Mouse (Mus musculus): ENCODE data around the gene Vmn1r87. TPM values are rescaled to one million over a fixed set of nuclear protein-coding genes. Genes with fewer than 3 reads are reported as not detected.
"Not testable (repeated sequence)": the region's sequence is repeated elsewhere in the genome, so short reads cannot be mapped to it uniquely, and the experiment has no call there.

The Vmn1r87 gene
- polyA plus RNA-seq (2021): not detected

- ATAC-seq: no peak
- H3K27me3 ChIP-seq: no peaks in the 10 kb centered on the region
- DNase-seq (ENCODE audit: low read depth, low spot score): no peak
- POLR2A ChIA-PET: no interaction called here
- CTCF ChIA-PET: no interaction called here
- TF ChIP-seq CTCF (IDR thresholded peaks at IDR 0.05): no peak
- in situ Hi-C loops (cut with MboI; ENCODE audit: low pct_unique_long_range_greater_than_20kb): no loop called here
Measured at GRCm38 (mm10) chr7:13140057-13140456, at the start of gene Vmn1r87. Gene Vmn1r87, minus strand, starts transcription at chr7:13140157.

- no peak for TF ChIP-seq CTCF (IDR thresholded peaks at IDR 0.05)
- ATAC-seq (no peak), DNase-seq (ENCODE audit: low read depth, low spot score) (no peak)
- CTCF ChIA-PET: no interaction called here
- H3K27me3 ChIP-seq: no peaks in the 10 kb centered on the region
- in situ Hi-C loops (cut with MboI; ENCODE audit: low pct_unique_long_range_greater_than_20kb): no loop called here
- POLR2A ChIA-PET: no interaction called here
Measured at GRCm38 (mm10) chr7:13159268-13159667, 19.3 kb upstream of the Vmn1r87 start, which contains the start of gene Vmn1r88. Gene Vmn1r88, plus strand, starts transcription at chr7:13159568.

- DNase-seq (ENCODE audit: low read depth, low spot score): no peak
- no peak for TF ChIP-seq CTCF (IDR thresholded peaks at IDR 0.05)
- no peak for ATAC-seq
- H3K27me3 ChIP-seq: no peaks in the 10 kb centered on the region
- ChIA-PET POLR2A (no interaction called here), CTCF (no interaction called here)
- in situ Hi-C loops (cut with MboI; ENCODE audit: low pct_unique_long_range_greater_than_20kb): no loop called here
Measured at GRCm38 (mm10) chr7:13137340-13137739, 2.6 kb downstream of the Vmn1r87 start.

GRCm38 (mm10) chr7:13131856-13132255 lies 8.1 kb downstream of the Vmn1r87 start:
- no peak for ATAC-seq
- no peak for DNase-seq (ENCODE audit: low read depth, low spot score)

GRCm38 (mm10) chr7:13123554-13124153 lies 16.3 kb downstream of the Vmn1r87 start:
- POLR2A ChIA-PET; DNase-seq (ENCODE audit: low read depth, low spot score); CTCF ChIA-PET; in situ Hi-C loops (cut with MboI; ENCODE audit: low pct_unique_long_range_greater_than_20kb); H3K27me3 ChIP-seq: not testable (repeated sequence)
- peak; percentile 90 for ATAC-seq

More at GRCm38 (mm10) chr7:13131856-13132255, 8.1 kb downstream of the Vmn1r87 start:
- ChIA-PET POLR2A (no interaction called here), CTCF (no interaction called here)
- TF ChIP-seq CTCF (IDR thresholded peaks at IDR 0.05): no peak
- in situ Hi-C loops (cut with MboI; ENCODE audit: low pct_unique_long_range_greater_than_20kb): no loop called here
- H3K27me3 ChIP-seq: no peaks in the 10 kb centered on the region

- no peak for TF ChIP-seq CTCF (IDR thresholded peaks at IDR 0.05)
- in situ Hi-C loops (cut with MboI; ENCODE audit: low pct_unique_long_range_greater_than_20kb): loop anchor here (5.0 kb wide), 1 partner anchor 42 kb away; no protein-coding TSS in a partner anchor
- no peaks in the 10 kb centered on the region for H3K27me3 ChIP-seq
- ChIA-PET POLR2A (no interaction called here), CTCF (no interaction called here)
- ATAC-seq (no peak), DNase-seq (ENCODE audit: low read depth, low spot score) (no peak)
Measured at GRCm38 (mm10) chr7:13119817-13120216, 20.1 kb downstream of the Vmn1r87 start, which contains the start of gene Vmn1r86. Gene Vmn1r86, minus strand, starts transcription at chr7:13119917.

GRCm38 (mm10) chr7:13095073-13095472 lies 44.9 kb downstream of the Vmn1r87 start, which contains the start of gene Vmn1r85:
Gene Vmn1r85, minus strand, starts transcription at chr7:13095173.
- peaks cover 16% of the 10 kb centered on the region for H3K27me3 ChIP-seq
- ATAC-seq (no peak), DNase-seq (ENCODE audit: low read depth, low spot score) (no peak)
- POLR2A ChIA-PET: no interaction called here
- in situ Hi-C loops (cut with MboI; ENCODE audit: low pct_unique_long_range_greater_than_20kb): no loop called here
- CTCF ChIA-PET: no interaction called here
- no peak for TF ChIP-seq CTCF (IDR thresholded peaks at IDR 0.05)

Other genes with a start within 250 kb of the Vmn1r87 start
- 15.7 TPM for gene Zscan22, start 242.3 kb downstream of the Vmn1r87 start, polyA plus RNA-seq (2021)
- 905 TPM for gene Rps5, start 217.9 kb downstream of the Vmn1r87 start, polyA plus RNA-seq (2021)
- 0.47 TPM for gene Rnf225, start 212.7 kb downstream of the Vmn1r87 start, polyA plus RNA-seq (2021)
- gene Zfp324, start 174.3 kb downstream of the Vmn1r87 start, polyA plus RNA-seq (2021): 7.9 TPM
- 5.9 TPM for gene Zfp446, start 162.3 kb downstream of the Vmn1r87 start, polyA plus RNA-seq (2021)
- gene Slc27a5, start 142.0 kb downstream of the Vmn1r87 start, polyA plus RNA-seq (2021): 0.26 TPM
- gene Trim28, start 141.0 kb downstream of the Vmn1r87 start, polyA plus RNA-seq (2021): 447 TPM
- 21.8 TPM for gene Zbtb45, start 130.1 kb downstream of the Vmn1r87 start, polyA plus RNA-seq (2021)
- gene Chmp2a, start 105.3 kb downstream of the Vmn1r87 start, polyA plus RNA-seq (2021): 215 TPM
- 222 TPM for gene Ube2m, start 101.9 kb downstream of the Vmn1r87 start, polyA plus RNA-seq (2021)
- 5.6 TPM for gene Mzf1, start 85.4 kb downstream of the Vmn1r87 start, polyA plus RNA-seq (2021)
- not detected for gene Vmn1r85, start 45.0 kb downstream of the Vmn1r87 start, polyA plus RNA-seq (2021)
- not detected for gene Vmn1r86, start 20.2 kb downstream of the Vmn1r87 start, polyA plus RNA-seq (2021)
- not detected for gene Vmn1r88, start 19.4 kb upstream of the Vmn1r87 start, polyA plus RNA-seq (2021)
- not detected for gene Vmn1r89, start 72.9 kb upstream of the Vmn1r87 start, polyA plus RNA-seq (2021)
- 33.2 TPM for gene Lig1, start 137.1 kb upstream of the Vmn1r87 start, polyA plus RNA-seq (2021)
- 12.0 TPM for gene Zswim9, start 138.6 kb upstream of the Vmn1r87 start, polyA plus RNA-seq (2021)
- 0.40 TPM for gene Pla2g4c, start 184.5 kb upstream of the Vmn1r87 start, polyA plus RNA-seq (2021)